Mouse (Mus musculus): ENCODE measurements at regions not wholly inside any gene's neighbourhood (a gene's known extent, or its start where the extent isn't known, plus 50 kb on each side); places are given as distances from the start of the nearest gene placed in this dataset.

DNA sequence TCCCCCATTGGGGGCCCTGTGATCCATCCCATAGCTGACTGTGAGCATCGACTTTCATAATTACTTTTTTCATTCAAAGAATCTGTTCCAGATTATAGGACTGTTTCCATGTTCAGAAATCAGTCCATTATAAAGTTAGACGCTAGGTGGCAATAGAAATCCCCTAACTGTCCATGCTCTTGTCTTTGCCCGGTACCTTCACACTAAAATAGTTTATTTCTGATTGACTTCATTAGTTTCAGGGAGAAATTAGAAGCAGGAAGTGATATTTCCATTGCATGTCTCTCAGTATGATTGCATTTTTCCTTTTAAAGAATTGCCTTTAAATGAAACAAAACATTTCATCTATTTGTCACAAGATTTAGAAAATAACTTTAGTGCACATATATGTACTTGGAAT is 131.7 kb downstream of the Fbxo8 start:
- intact Hi-C loops (cut with DNase I), result loop anchor here (5.0 kb wide), 1 partner anchor 745 kb away; no protein-coding TSS in a partner anchor

- intact Hi-C loops (cut with DNase I), result loop anchor here (5.0 kb wide), 1 partner anchor 743 kb away; no protein-coding TSS in a partner anchor
These were observed 133.5 kb downstream of the Fbxo8 start for GRCm38 (mm10) chr8:56684352-56684751.

DNA sequence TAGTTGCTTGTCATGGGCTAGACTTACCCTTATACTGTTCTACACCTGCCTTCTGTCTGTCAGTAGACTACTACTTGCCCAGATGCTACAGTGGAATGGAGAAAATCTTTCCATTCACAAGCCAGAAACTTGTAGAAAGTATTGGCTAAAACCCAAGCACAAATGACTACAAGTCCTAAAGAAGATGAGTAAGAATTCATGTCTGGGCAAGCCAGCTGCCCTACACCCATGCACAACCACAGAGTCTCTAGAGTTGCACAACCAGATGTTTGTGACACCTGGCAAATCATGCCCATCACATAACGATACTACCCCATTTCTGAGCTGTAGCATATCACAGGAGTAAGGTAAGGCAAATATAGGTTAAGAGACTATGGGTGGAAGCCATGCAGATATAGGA is 144.5 kb downstream of the Fbxo8 start:
- intact Hi-C loops (cut with DNase I), result no loop called here

GRCm38 (mm10) chr8:56700580-56701145 is 149.8 kb downstream of the Fbxo8 start:
- intact Hi-C loops (cut with DNase I), result no loop called here

DNA sequence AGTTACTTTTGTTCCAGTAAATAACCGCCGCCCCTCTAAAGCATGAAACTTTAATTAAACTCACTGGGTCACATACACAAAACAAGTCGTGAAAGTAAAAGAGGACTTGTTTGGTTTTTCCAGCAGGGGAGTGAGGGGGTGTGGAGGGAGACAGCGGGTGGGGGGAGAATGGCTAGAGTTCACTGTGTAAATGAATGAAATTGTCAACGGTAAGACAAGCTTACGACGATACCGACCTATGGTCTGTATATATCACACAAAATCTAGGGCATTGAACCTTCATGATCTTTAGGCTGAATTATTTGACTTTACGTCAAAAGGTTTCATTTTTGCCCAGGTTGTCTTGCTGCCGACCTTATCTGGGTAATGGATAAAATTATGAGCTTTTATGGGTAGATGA is 155.5 kb downstream of the Fbxo8 start:
- intact Hi-C loops (cut with DNase I), result no loop called here

- intact Hi-C loops (cut with DNase I), result no loop called here
These were observed 156.2 kb downstream of the Fbxo8 start for GRCm38 (mm10) chr8:56706941-56707706.

- intact Hi-C loops (cut with DNase I), result no loop called here
These were observed 169.1 kb downstream of the Fbxo8 start for GRCm38 (mm10) chr8:56720001-56720400.

DNA sequence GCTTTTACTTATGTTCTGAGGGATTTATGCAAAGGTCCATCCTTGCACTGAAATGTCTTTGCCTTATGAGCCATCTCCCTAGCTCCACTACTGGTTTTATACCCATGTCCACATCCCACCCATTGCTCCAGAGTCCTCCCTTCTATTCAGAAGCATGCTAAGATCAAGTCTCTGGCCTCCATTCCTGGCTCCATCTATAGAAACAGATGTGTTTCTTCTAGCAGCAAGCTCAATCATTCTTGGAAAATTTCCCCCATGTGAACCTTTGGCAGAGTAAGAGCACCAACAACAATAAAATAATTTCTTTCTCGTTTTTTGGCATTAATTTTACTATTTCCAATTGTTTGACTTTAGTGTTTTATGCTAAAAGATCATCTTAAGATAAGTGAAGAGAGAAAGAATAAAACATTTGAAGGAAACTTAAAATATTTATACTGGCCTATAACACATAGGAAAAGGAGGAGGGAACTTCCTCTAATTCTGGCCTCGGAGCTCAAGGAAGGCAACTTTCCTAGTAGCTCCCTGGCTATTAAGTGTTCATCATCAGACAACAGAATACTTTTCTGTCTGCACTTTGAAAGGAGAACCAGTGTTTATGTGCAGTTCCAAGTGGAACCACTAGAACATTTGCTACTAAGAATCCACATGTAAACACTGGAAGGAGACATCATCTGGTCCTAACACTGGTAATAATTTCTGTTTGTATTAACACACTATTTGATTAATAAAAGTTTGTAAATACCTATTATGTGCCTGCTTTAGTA is 171.8 kb downstream of the Fbxo8 start:
- intact Hi-C loops (cut with DNase I), result no loop called here

- intact Hi-C loops (cut with DNase I), result no loop called here
These were observed 173.7 kb downstream of the Fbxo8 start for GRCm38 (mm10) chr8:56724607-56725006.

- intact Hi-C loops (cut with DNase I), result no loop called here
These were observed 182.4 kb downstream of the Fbxo8 start for GRCm38 (mm10) chr8:56733318-56733717.

- intact Hi-C loops (cut with DNase I), result no loop called here
These were observed 184.1 kb downstream of the Fbxo8 start for GRCm38 (mm10) chr8:56735021-56735420.

GRCm38 (mm10) chr8:56767034-56767433 is 216.1 kb downstream of the Fbxo8 start:
- intact Hi-C loops (cut with DNase I), result no loop called here

DNA sequence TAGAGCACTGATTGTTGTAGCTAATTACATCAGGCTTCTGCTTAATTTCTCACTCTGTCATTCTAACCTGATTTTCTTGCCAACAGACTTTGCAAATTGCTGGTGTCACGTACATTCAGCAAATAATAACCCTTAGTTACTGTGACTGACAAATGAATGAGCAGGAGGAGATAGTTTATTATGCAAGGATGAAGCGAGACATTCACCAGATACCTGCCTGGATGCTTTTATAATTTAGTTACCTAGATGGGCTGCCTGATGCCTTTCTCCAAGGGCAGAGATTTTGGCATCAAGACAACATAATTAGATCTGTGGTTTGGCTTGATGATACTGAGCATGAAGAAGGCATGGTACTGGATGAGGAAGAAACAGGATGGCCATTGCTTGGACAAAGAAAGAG is 233.6 kb downstream of the Fbxo8 start:
- intact Hi-C loops (cut with DNase I), result no loop called here

DNA sequence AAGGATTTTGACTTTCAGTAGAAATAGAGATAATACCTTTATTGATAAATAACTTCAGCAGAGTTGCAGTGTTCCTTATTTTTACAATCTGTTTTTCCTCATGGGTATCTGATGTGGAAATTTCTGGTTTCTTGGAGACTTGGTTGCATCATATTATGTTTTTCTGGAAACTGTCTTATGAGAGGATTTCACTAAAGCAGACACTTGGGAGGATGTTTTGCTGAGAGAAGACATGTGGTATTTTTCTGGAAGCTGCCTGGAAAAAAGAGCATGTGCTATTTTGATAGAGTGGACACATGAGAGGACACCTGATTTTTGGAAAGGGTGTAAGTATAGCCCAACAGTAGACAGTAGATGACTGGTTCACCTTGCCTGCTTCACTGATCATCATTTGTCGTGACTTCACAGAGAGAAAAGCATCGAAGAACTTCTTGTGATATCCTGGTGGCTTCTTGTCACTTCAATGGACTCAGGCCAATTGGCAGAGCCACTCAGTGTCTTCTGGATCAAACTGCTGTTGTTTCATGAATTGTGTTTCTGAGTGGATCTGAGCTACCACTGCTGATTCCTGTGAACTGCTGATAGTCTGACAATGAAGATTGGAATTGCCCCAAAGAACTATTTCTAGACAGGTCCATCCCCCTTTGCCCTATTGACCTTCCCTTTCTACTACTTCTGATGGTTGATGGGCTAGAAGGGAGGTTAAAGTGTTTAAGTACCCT is 238.8 kb downstream of the Fbxo8 start:
- intact Hi-C loops (cut with DNase I), result no loop called here

GRCm38 (mm10) chr8:56832651-56833050 is 281.8 kb downstream of the Fbxo8 start:
- intact Hi-C loops (cut with DNase I), result no loop called here

- intact Hi-C loops (cut with DNase I), result no loop called here
These were observed 282.2 kb downstream of the Fbxo8 start for GRCm38 (mm10) chr8:56833129-56833528.

- intact Hi-C loops (cut with DNase I), result loop anchor here (10.0 kb wide), 1 partner anchor 431 kb away; no protein-coding TSS in a partner anchor
These were observed 332.6 kb downstream of the Fbxo8 start for GRCm38 (mm10) chr8:56883449-56883848.

- intact Hi-C loops (cut with DNase I), result loop anchor here (10.0 kb wide), 1 partner anchor 431 kb away; no protein-coding TSS in a partner anchor
These were observed 333.3 kb downstream of the Fbxo8 start for GRCm38 (mm10) chr8:56884195-56884594.

GRCm38 (mm10) chr8:56893638-56894037 is 342.7 kb downstream of the Fbxo8 start:
- intact Hi-C loops (cut with DNase I), result loop anchor here (10.0 kb wide), 1 partner anchor 531 kb away; no protein-coding TSS in a partner anchor

DNA sequence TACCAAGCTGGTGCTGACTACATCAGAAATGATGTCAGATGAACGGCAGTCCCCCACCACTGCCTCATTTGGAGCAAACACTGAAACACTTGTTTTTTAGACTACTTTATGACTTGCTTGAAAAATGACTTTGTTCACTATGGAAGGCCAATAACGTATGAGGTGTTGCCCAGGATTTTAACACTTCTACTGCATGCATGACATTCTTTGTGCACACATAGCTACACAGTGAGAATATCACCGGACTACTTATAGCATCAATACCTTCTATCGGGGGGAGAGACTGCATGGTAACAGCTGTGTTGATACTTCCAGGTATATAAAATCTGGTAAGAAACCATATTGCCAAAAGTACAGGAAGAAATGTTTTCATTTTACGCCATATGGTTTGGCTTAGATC is 364.5 kb downstream of the Fbxo8 start:
- intact Hi-C loops (cut with DNase I), result no loop called here

- intact Hi-C loops (cut with DNase I), result no loop called here
These were observed 365.1 kb downstream of the Fbxo8 start for GRCm38 (mm10) chr8:56915989-56916388.

Measured in adrenal gland (tissue).